ENCODE assay signal across 8 mouse cellular contexts in the genomic region with DNA sequence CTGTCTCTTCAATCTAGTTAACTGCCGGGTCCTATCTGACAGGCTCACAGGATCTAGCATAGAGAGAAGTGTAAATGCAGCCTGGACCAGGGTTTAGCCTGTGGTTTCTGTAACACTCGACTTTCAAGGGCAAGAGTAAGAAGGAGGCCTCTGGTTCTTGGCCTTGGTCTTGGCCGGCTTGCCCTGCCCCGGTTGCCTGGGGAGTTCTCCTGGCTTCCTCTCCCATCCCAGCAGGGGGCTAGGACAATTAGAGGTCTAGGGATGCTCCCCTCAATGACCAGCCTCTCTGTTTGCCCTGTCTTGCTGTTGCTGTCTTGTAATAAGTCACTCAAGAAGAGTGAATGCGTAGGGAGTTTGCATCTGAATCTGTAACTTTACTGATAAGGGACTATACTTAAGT. TPM values are rescaled to one million over a fixed set of nuclear protein-coding genes. Genes with fewer than 3 reads are reported as not detected.
DNase-seq lines count a peak whose midpoint lies in the region; ATAC-seq and TF ChIP-seq lines count a peak whose summit lies in the region.

No protein-coding gene starts in this region.

- no peaks in the 10 kb centered on the region for H3K27me3 ChIP-seq in kidney, embryonic 14.5 days (ENCODE audit: control insufficient read depth, insufficient read depth, low read length)
- peaks cover 3 to 4% of the 10 kb centered on the region in 2 experiments; a peak in 2 of 4 replicates for H3K27me3 ChIP-seq in MEL (ENCODE audit: control insufficient read depth in 1 of 2, insufficient read depth in 2 of 2, low read length in 2 of 2)
- no peaks in the 10 kb centered on the region; the same call in 1 of the 2 replicates for H3K27me3 ChIP-seq in forebrain, embryonic 13.5 days
- H3K27me3 ChIP-seq in liver, embryonic 13.5 days: peaks cover 8% of the 10 kb centered on the region; the same call in 1 of the 2 replicates

- H3K9ac ChIP-seq in kidney, embryonic 14.5 days (ENCODE audit: low read depth, low read length): peak overlapping the region; percentile 72
- H3K9ac ChIP-seq in MEL (ENCODE audit: control insufficient read depth, low read depth, low read length, poor library complexity, severe bottlenecking): peak overlapping the region; percentile 88
- peak overlapping the region; percentile 81 for H3K9ac ChIP-seq in forebrain, embryonic 13.5 days
- peak overlapping the region; percentile 22; the same call in 1 of the 2 replicates for H3K9ac ChIP-seq in liver, embryonic 13.5 days

- H3K4me1 ChIP-seq in kidney, embryonic 14.5 days (ENCODE audit: control insufficient read depth, insufficient read depth, low read length): peaks cover 7% of the 10 kb centered on the region
- H3K4me1 ChIP-seq in MEL (ENCODE audit: control insufficient read depth in 1 of 2, insufficient read depth in 2 of 2, low read length in 2 of 2): peaks cover 4 to 12% of the 10 kb centered on the region in 2 experiments; a peak in 3 of 4 replicates
- peaks cover 44% of the 10 kb centered on the region for H3K4me1 ChIP-seq in forebrain, embryonic 13.5 days
- H3K4me1 ChIP-seq in liver, embryonic 13.5 days (replicated peaks): peaks cover 20% of the 10 kb centered on the region

- no peak overlapping the region for H3K27ac ChIP-seq in kidney, embryonic 14.5 days (ENCODE audit: low read depth, low read length)
- no peak overlapping the region for H3K27ac ChIP-seq in MEL (ENCODE audit: control insufficient read depth, low read depth, low read length)
- H3K27ac ChIP-seq in forebrain, embryonic 13.5 days: no peak overlapping the region
- no peak overlapping the region for H3K27ac ChIP-seq in liver, embryonic 13.5 days

- ATAC-seq in kidney, embryonic 14.5 days (ENCODE audit: low FRiP score, low TSS enrichment): no peak
- ATAC-seq in forebrain, embryonic 13.5 days: no peak
- ATAC-seq in liver, embryonic 13.5 days (ENCODE audit: low read depth): no peak

- peak overlapping the region; percentile 57 for H3K4me2 ChIP-seq in kidney, embryonic 14.5 days (replicated peaks; ENCODE audit: low read depth, low read length)
- H3K4me2 ChIP-seq in forebrain, embryonic 13.5 days: peak overlapping the region; percentile 87
- H3K4me2 ChIP-seq in liver, embryonic 13.5 days: peak overlapping the region; percentile 92

- 32% methylated on average over 5 of the region's 5 CpGs for WGBS in kidney, embryonic 14.5 days
- 56% methylated on average over 5 of the region's 5 CpGs for WGBS in forebrain, embryonic 13.5 days
- WGBS in liver, embryonic 13.5 days (ENCODE audit: insufficient replicate concordance): 36% methylated on average over 5 of the region's 5 CpGs

- no peak for TF ChIP-seq CTCF in MEL (IDR thresholded peaks at IDR 0.05 in 2 of 3, conservative IDR thresholded peaks at IDR 0.05 in 1 of 3; ENCODE audit: control insufficient read depth in 1 of 3, insufficient read depth in 1 of 3, low read depth in 2 of 3, low read length in 3 of 3, poor library complexity in 1 of 3, severe bottlenecking in 1 of 3)

- H3K4me3 ChIP-seq in kidney, embryonic 14.5 days (ENCODE audit: low read length): peak overlapping the region; percentile 71; the same call in 1 of the 2 replicates
- H3K4me3 ChIP-seq in MEL (ENCODE audit: control insufficient read depth in 1 of 2, insufficient read depth in 1 of 2, low read depth in 2 of 2, low read length in 2 of 2): peak overlapping the region; percentile 86 to 87
- peak overlapping the region; percentile 79 for H3K4me3 ChIP-seq in forebrain, embryonic 13.5 days
- peak overlapping the region; percentile 66; the same call in 1 of the 2 replicates for H3K4me3 ChIP-seq in liver, embryonic 13.5 days (replicated peaks)

- H3K79me2 ChIP-seq in MEL (ENCODE audit: control insufficient read depth, insufficient read depth, low read length, poor library complexity): peaks cover 1% of the 10 kb centered on the region; the same call in 1 of the 2 replicates

- no peak for TF ChIP-seq RAD21 in MEL (IDR thresholded peaks at IDR 0.05; ENCODE audit: low read depth, low read length)

- H3K9me3 ChIP-seq in kidney, embryonic 14.5 days (ENCODE audit: control insufficient read depth, low read length): no peaks in the 10 kb centered on the region
- no peaks in the 10 kb centered on the region for H3K9me3 ChIP-seq in MEL (replicated peaks; ENCODE audit: insufficient read depth, low read length)
- no peaks in the 10 kb centered on the region for H3K9me3 ChIP-seq in forebrain, embryonic 13.5 days (replicated peaks)
- no peaks in the 10 kb centered on the region for H3K9me3 ChIP-seq in liver, embryonic 13.5 days (replicated peaks)

- no peak for DNase-seq in kidney, adult 11 months
- peak; percentile 27 for DNase-seq in MEL (ENCODE audit: low read depth, low spot score)
- no peak for DNase-seq in liver, embryonic 13.5 days
- DNase-seq in frontal cortex, postnatal 36 days (ENCODE audit: low spot score in 2 of 2): no peak
- no peak for DNase-seq in spleen, adult 18-20 months
- no peak for DNase-seq in B cell, adult 2 months

- TF ChIP-seq EP300 in MEL (IDR thresholded peaks at IDR 0.05; ENCODE audit: low read depth in 1 of 2, low read length in 2 of 2): no peak

- H3K36me3 ChIP-seq in kidney, embryonic 14.5 days (ENCODE audit: control insufficient read depth, insufficient read depth, low read length): peaks cover 21% of the 10 kb centered on the region; the same call in 1 of the 2 replicates
- peaks cover 0 to 6% of the 10 kb centered on the region in 2 experiments; a peak in 2 of 4 replicates for H3K36me3 ChIP-seq in MEL (ENCODE audit: control insufficient read depth in 1 of 2, insufficient read depth in 2 of 2, low read length in 2 of 2)
- H3K36me3 ChIP-seq in forebrain, embryonic 13.5 days (ENCODE audit: poor library complexity, severe bottlenecking): peaks cover 24% of the 10 kb centered on the region; the same call in 1 of the 2 replicates
- H3K36me3 ChIP-seq in liver, embryonic 13.5 days: no peaks in the 10 kb centered on the region

- no peak for TF ChIP-seq POLR2A in MEL (IDR thresholded peaks at IDR 0.05; ENCODE audit: control insufficient read depth in 1 of 2, insufficient read depth in 1 of 2, low read depth in 1 of 2, low read length in 2 of 2, poor library complexity in 1 of 2)

TF ChIP-seq in MEL, 35 proteins besides CTCF, POLR2A, EP300 and RAD21:
- TF ChIP-seq RCOR1 (IDR thresholded peaks at IDR 0.05; ENCODE audit: low read depth, low read length) (no peak), ETS1 (IDR thresholded peaks at IDR 0.05; ENCODE audit: low read depth, low read length) (no peak), MEF2A (IDR thresholded peaks at IDR 0.05; ENCODE audit: extremely low read depth, insufficient replicate concordance, low read depth, low read length, poor library complexity, severe bottlenecking) (no peak), ELF1 (IDR thresholded peaks at IDR 0.05; ENCODE audit: low read depth, low read length) (no peak), HCFC1 (IDR thresholded peaks at IDR 0.05; ENCODE audit: low read depth, low read length) (no peak), CHD1 (IDR thresholded peaks at IDR 0.05; ENCODE audit: low read depth, low read length) (no peak), MYC (IDR thresholded peaks at IDR 0.05; ENCODE audit: low read depth, low read length) (no peak)

RNA-seq across cellular contexts. Expression of gene Slc41a1, which starts 2.0 kb away (rescaled TPM):
- polyA plus RNA-seq in kidney, embryonic 14.5 days (2014; fragmentation: Nextera tagmentation; extraction: Ambion mirVana): 10.7 and 11.2 TPM in 2 replicates
- 3.4 and 3.8 TPM in 2 replicates for total RNA-seq in MEL (2012; rRNA removed)
- 1 to 10 TPM in 1 of 2 experiments, not detected in 1; 8.3 TPM for polyA plus RNA-seq in MEL (2012; ENCODE audit: insufficient read depth in 1 of 2, insufficient read length in 2 of 2, low read depth in 1 of 2, low replicate concordance in 2 of 2, missing spikeins in 1 of 2)
- polyA plus RNA-seq in forebrain, embryonic 13.5 days (2015; fragmentation: Nextera tagmentation; extraction: Ambion mirVana): 10.5 and 11.3 TPM in 2 replicates
- polyA plus RNA-seq in liver, embryonic 13.5 days (2015; fragmentation: Nextera tagmentation; extraction: Ambion mirVana): 1.1 and 1.3 TPM in 2 replicates

RNA-seq across cellular contexts. Expression of gene Pm20d1, which starts 32.1 kb away (rescaled TPM):
- 1.1 and 2.1 TPM in 2 replicates for polyA plus RNA-seq in kidney, embryonic 14.5 days (2014; fragmentation: Nextera tagmentation; extraction: Ambion mirVana)
- not detected in 2 replicates for total RNA-seq in MEL (2012; rRNA removed)
- not detected for polyA plus RNA-seq in MEL (2012; ENCODE audit: insufficient read depth in 1 of 2, insufficient read length in 2 of 2, low read depth in 1 of 2, low replicate concordance in 2 of 2, missing spikeins in 1 of 2)
- polyA plus RNA-seq in forebrain, embryonic 13.5 days (2015; fragmentation: Nextera tagmentation; extraction: Ambion mirVana): 0.15 and 0.16 TPM in 2 replicates
- polyA plus RNA-seq in liver, embryonic 13.5 days (2015; fragmentation: Nextera tagmentation; extraction: Ambion mirVana): 3.2 and 4.4 TPM in 2 replicates

RNA-seq across cellular contexts. Expression of gene Rab29, which starts 37.7 kb away (rescaled TPM):
- 15.4 and 17.2 TPM in 2 replicates for polyA plus RNA-seq in kidney, embryonic 14.5 days (2014; fragmentation: Nextera tagmentation; extraction: Ambion mirVana)
- total RNA-seq in MEL (2012; rRNA removed): 22.1 and 23.5 TPM in 2 replicates
- 10 to 100 TPM in 1 of 2 experiments, not detected in 1; 26.3 TPM for polyA plus RNA-seq in MEL (2012; ENCODE audit: insufficient read depth in 1 of 2, insufficient read length in 2 of 2, low read depth in 1 of 2, low replicate concordance in 2 of 2, missing spikeins in 1 of 2)
- polyA plus RNA-seq in forebrain, embryonic 13.5 days (2015; fragmentation: Nextera tagmentation; extraction: Ambion mirVana): 8.5 and 9.2 TPM in 2 replicates
- polyA plus RNA-seq in liver, embryonic 13.5 days (2015; fragmentation: Nextera tagmentation; extraction: Ambion mirVana): 11.2 and 12.6 TPM in 2 replicates

Comparison
In these comparisons a context has a peak if more than half of its experiments do, and no peak if none do; other contexts are left out.
1. H3K9ac ChIP-seq: peak in every context shown above with its lines; median percentile 88 in MEL; 81 in forebrain, embryonic 13.5 days; 72 in kidney, embryonic 14.5 days; 22 in liver, embryonic 13.5 days.